Mouse (Mus musculus): ENCODE results near the gene Slc3a2. TPM values are rescaled to one million over a fixed set of nuclear protein-coding genes. Genes with fewer than 3 reads are reported as not detected.

The Slc3a2 gene
- 118 and 128 TPM in 2 replicates for polyA plus RNA-seq (2015; fragmentation: Nextera tagmentation; extraction: Ambion mirVana)

DNA sequence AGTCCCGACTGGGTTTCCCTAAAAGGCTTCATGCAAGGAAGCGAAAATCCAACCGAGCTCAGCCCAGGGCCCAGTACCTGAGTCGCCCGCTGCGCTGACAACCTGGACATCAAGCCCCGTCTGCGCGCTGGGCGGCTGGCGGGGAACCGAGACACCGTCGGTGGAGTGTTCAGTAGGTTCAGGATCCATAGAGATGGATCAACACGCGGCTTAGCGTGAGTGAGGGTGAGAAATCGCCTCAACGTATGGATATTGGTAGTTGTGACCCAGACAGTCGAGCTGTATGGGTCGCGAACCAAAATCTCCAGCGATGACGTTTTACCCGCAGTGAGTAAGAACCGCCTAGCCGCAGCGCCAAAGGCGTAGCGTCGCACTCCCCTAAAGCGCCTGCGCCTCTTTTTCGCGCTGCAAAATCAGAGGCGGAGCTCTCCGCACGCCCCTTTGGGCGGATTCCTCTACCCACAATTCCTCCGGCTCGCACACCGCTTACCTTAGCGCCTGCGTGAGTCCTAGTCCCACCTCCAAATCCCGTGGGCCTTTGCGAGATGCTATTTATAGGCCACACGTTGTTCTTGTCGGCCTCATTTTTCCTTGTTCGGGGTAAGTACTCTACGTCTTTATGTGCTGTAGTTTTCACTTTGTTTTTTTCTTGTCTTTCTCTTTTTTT is at the start of gene Slc3a2:
Slc3a2 (minus strand) TSS at position 463 of the 667 bp plus-strand sequence.
- Histone ChIP-seq H3K27ac (peak within 1 kb of the TSS; percentile 98), H3K36me3 (peaks cover 32% of the 10 kb centered on the region), H3K9me3 (replicated peaks) (no peaks in the 10 kb centered on the region), H3K4me1 (replicated peaks) (peaks cover 59% of the 10 kb centered on the region), H3K9ac (peak within 1 kb of the TSS; percentile 88), H3K27me3 (no peaks in the 10 kb centered on the region), H3K4me2 (peak within 1 kb of the TSS; percentile 81), H3K4me3 (replicated peaks) (peak within 1 kb of the TSS; percentile 85)
- DNase-seq, result peak; percentile 97
- peak; percentile 90 for ATAC-seq (ENCODE audit: low read depth)
- WGBS (ENCODE audit: insufficient replicate concordance), result under 1% methylated on average over 50 of the region's 50 CpGs

- peaks cover 75% of the 10 kb centered on the region for H3K36me3 ChIP-seq
- WGBS (ENCODE audit: insufficient replicate concordance), result 14% methylated on average over 29 of the region's 29 CpGs
Observed at GRCm38 (mm10) chr19:8770567-8771270, 47.5 kb upstream of the Slc3a2 start, which contains the start of gene Tmem223. Gene Tmem223, plus strand, starts transcription at chr19:8770996.

GRCm38 (mm10) chr19:8765562-8765961 is 42.4 kb upstream of the Slc3a2 start:
- Histone ChIP-seq H3K4me2 (no peak overlapping the region), H3K27ac (no peak overlapping the region), H3K27me3 (no peaks in the 10 kb centered on the region), H3K4me1 (replicated peaks) (peaks cover 9% of the 10 kb centered on the region), H3K4me3 (replicated peaks) (no peak overlapping the region), H3K36me3 (peaks cover 95% of the 10 kb centered on the region), H3K9ac (no peak overlapping the region), H3K9me3 (replicated peaks) (0 out of 2 replicates have a peak, but pooled peaks cover 4% of the 10 kb centered on the region)
- ATAC-seq (ENCODE audit: low read depth), result no peak
- WGBS (ENCODE audit: insufficient replicate concordance), result 89% methylated on average over 9 of the region's 9 CpGs
- DNase-seq, result no peak

More at GRCm38 (mm10) chr19:8770567-8771270, 47.5 kb upstream of the Slc3a2 start, which contains the start of gene Tmem223:
- ATAC-seq (ENCODE audit: low read depth), result no peak
- peak within 1 kb of the TSS; percentile 93 for H3K9ac ChIP-seq
- 0 out of 2 replicates have a peak, but pooled peaks cover 1% of the 10 kb centered on the region for H3K9me3 ChIP-seq (replicated peaks)
- DNase-seq, result peak; percentile 61
- H3K4me1 ChIP-seq (replicated peaks), result peaks cover 46% of the 10 kb centered on the region
- peak within 1 kb of the TSS; percentile 85 for H3K4me3 ChIP-seq (replicated peaks)
- peak within 1 kb of the TSS; percentile 99 for H3K27ac ChIP-seq
- no peaks in the 10 kb centered on the region for H3K27me3 ChIP-seq
- peak within 1 kb of the TSS; percentile 99 for H3K4me2 ChIP-seq

DNA sequence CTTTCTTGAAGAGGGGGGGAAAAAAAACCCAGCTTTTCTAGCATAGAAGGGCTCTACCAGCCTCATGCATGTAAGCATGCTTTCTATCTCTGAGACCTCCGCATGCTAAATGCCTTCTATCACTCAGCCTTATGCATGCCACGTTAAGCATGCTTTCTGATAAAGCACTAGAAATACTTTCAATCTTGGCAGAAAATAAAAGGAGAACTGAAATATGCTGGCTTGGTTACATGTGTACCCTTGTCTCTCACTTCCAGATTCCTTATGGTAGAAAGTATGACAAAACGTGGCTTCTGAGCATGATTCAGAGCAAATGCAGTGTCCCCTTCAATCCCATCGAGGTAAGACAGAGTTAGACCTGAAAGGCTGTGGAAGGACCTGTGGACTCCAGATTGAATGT is 40.1 kb upstream of the Slc3a2 start:
- Histone ChIP-seq H3K4me2 (no peak overlapping the region), H3K4me1 (replicated peaks) (peaks cover 18% of the 10 kb centered on the region), H3K9me3 (replicated peaks) (0 out of 2 replicates have a peak, but pooled peaks cover 4% of the 10 kb centered on the region), H3K4me3 (replicated peaks) (no peak overlapping the region), H3K9ac (no peak overlapping the region), H3K27me3 (no peaks in the 10 kb centered on the region), H3K36me3 (peaks cover 80% of the 10 kb centered on the region), H3K27ac (no peak overlapping the region; the same call in 1 of the 2 replicates)
- ATAC-seq (ENCODE audit: low read depth) (no peak), DNase-seq (no peak)
- 74% methylated on average over 4 of the region's 4 CpGs for WGBS (ENCODE audit: insufficient replicate concordance)

- DNase-seq (no peak), ATAC-seq (ENCODE audit: low read depth) (no peak)
- H3K4me1 ChIP-seq (replicated peaks), result peaks cover 30% of the 10 kb centered on the region
- no peak overlapping the region for H3K9ac ChIP-seq
- 0 out of 2 replicates have a peak, but pooled peaks cover 3% of the 10 kb centered on the region for H3K9me3 ChIP-seq (replicated peaks)
- no peaks in the 10 kb centered on the region for H3K27me3 ChIP-seq
- H3K4me2 ChIP-seq, result no peak overlapping the region
- no peak overlapping the region for H3K27ac ChIP-seq
- peaks cover 56% of the 10 kb centered on the region for H3K36me3 ChIP-seq
- no peak overlapping the region for H3K4me3 ChIP-seq (replicated peaks)
- 71% methylated on average over 2 of the region's 2 CpGs for WGBS (ENCODE audit: insufficient replicate concordance)
Observed at GRCm38 (mm10) chr19:8760757-8761156, 37.6 kb upstream of the Slc3a2 start.

DNA sequence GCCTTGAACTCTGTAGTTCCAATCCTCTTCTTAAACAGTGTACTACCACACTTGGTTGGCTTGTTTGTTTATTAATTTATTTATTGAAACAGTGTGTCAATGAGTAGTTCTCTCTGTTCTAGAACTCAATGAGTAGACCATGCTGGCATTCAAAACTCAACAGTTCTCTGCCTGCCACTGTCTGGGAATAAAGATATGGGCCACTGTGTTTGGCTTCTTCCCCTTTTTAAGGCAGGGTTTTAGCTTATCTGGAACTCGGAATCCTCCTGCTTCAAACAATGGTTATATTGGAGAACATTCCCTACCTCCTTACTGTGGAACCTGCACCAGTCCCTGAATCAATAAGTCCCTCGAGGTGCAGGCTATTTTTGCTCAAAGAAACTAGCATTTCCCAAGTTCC is 35.7 kb upstream of the Slc3a2 start:
- Histone ChIP-seq H3K4me3 (replicated peaks) (peak overlapping the region; percentile 96), H3K36me3 (peaks cover 54% of the 10 kb centered on the region), H3K4me1 (replicated peaks) (peaks cover 40% of the 10 kb centered on the region), H3K27me3 (no peaks in the 10 kb centered on the region), H3K9me3 (replicated peaks) (no peaks in the 10 kb centered on the region), H3K4me2 (peak overlapping the region; percentile 76), H3K27ac (peak overlapping the region; percentile 51; the same call in 1 of the 2 replicates), H3K9ac (peak overlapping the region; percentile 98)
- 31% methylated on average over 2 of the region's 2 CpGs for WGBS (ENCODE audit: insufficient replicate concordance)
- DNase-seq, result no peak
- no peak for ATAC-seq (ENCODE audit: low read depth)

GRCm38 (mm10) chr19:8757471-8757998 is 34.4 kb upstream of the Slc3a2 start:
- Histone ChIP-seq H3K27me3 (no peaks in the 10 kb centered on the region), H3K4me2 (peak overlapping the region; percentile 76), H3K27ac (peak overlapping the region; percentile 93), H3K4me3 (replicated peaks) (peak overlapping the region; percentile 96), H3K9me3 (replicated peaks) (no peaks in the 10 kb centered on the region), H3K36me3 (peaks cover 54% of the 10 kb centered on the region), H3K4me1 (replicated peaks) (peaks cover 40% of the 10 kb centered on the region), H3K9ac (peak overlapping the region; percentile 98)
- DNase-seq (no peak), ATAC-seq (ENCODE audit: low read depth) (no peak)
- WGBS (ENCODE audit: insufficient replicate concordance), result 4% methylated on average over 14 of the region's 14 CpGs

DNA sequence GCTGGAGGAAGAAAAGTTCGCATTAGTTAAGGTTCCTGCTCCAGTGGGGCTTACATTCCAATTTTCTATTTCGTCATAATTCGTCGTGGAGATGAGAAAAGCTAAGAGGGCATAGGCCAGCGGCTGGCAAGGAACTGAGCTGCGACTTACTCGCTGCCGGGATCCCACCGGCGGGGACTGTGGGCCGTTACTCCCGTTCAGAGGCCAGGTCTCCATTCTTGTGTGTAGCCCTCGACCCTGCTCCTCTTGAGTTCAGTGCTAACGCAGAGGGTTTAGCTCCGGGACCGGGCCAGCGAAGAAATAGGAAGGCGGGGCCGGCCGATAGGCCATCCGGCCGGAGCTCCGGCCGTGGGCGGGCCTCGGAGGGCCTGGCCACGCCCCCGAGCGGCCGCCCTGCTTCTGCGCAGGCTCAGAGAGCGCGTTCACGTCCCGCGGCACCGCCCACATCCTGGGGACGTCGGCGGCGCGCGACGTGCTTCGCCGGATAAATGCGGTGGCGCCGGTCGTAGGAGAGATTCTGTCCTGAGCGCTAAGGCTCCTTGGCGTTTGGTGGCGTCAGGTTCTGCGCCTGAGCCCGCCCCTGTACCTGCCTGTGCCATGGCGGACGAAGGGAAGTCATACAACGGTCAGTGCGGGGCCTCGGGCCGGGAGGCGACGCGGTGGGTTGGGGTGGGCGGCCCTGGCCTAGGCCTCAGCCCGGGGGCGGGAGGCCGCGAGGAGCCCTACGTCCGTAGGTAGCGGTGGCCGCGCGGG is 33.6 kb upstream of the Slc3a2 start, which contains the start of gene Nxf1:
Nxf1 (plus strand) TSS at position 439 of the 753 bp plus-strand sequence.
- ATAC-seq (ENCODE audit: low read depth) (peak; percentile 92), DNase-seq (peak; percentile 86)
- H3K27ac ChIP-seq, result peak within 1 kb of the TSS; percentile 93
- peak within 1 kb of the TSS; percentile 96 for H3K4me3 ChIP-seq (replicated peaks)
- H3K36me3 ChIP-seq, result peaks cover 54% of the 10 kb centered on the region
- under 1% methylated on average over 74 of the region's 75 CpGs for WGBS (ENCODE audit: insufficient replicate concordance)
- peak within 1 kb of the TSS; percentile 76 for H3K4me2 ChIP-seq
- H3K9me3 ChIP-seq (replicated peaks), result no peaks in the 10 kb centered on the region
- H3K9ac ChIP-seq, result peak within 1 kb of the TSS; percentile 98
- no peaks in the 10 kb centered on the region for H3K27me3 ChIP-seq
- peaks cover 40% of the 10 kb centered on the region for H3K4me1 ChIP-seq (replicated peaks)

GRCm38 (mm10) chr19:8755652-8756051 is 32.5 kb upstream of the Slc3a2 start:
- Histone ChIP-seq H3K27ac (peak overlapping the region; percentile 90), H3K27me3 (no peaks in the 10 kb centered on the region), H3K9me3 (replicated peaks) (no peaks in the 10 kb centered on the region), H3K9ac (peak overlapping the region; percentile 98), H3K4me1 (replicated peaks) (peaks cover 37% of the 10 kb centered on the region), H3K4me2 (peak overlapping the region; percentile 76), H3K4me3 (replicated peaks) (peak overlapping the region; percentile 96), H3K36me3 (peaks cover 57% of the 10 kb centered on the region)
- no peak for DNase-seq
- no peak for ATAC-seq (ENCODE audit: low read depth)
- WGBS (ENCODE audit: insufficient replicate concordance), result 27% methylated on average over 3 of the region's 3 CpGs

- no peaks in the 10 kb centered on the region for H3K9me3 ChIP-seq (replicated peaks)
- H3K27ac ChIP-seq, result no peak overlapping the region; the same call in 1 of the 2 replicates
- peaks cover 15% of the 10 kb centered on the region for H3K4me1 ChIP-seq (replicated peaks)
- H3K27me3 ChIP-seq, result no peaks in the 10 kb centered on the region
- H3K4me2 ChIP-seq, result no peak overlapping the region
- H3K36me3 ChIP-seq, result peaks cover 94% of the 10 kb centered on the region
- H3K4me3 ChIP-seq (replicated peaks), result no peak overlapping the region
- ATAC-seq (ENCODE audit: low read depth), result no peak
- no peak for DNase-seq
- H3K9ac ChIP-seq, result no peak overlapping the region
- 64% methylated on average over 2 of the region's 2 CpGs for WGBS (ENCODE audit: insufficient replicate concordance)
Observed at GRCm38 (mm10) chr19:8747368-8747767, 24.2 kb upstream of the Slc3a2 start.
